Comparison of ENCODE assay signal across 10 mouse cellular contexts in the genomic region with DNA sequence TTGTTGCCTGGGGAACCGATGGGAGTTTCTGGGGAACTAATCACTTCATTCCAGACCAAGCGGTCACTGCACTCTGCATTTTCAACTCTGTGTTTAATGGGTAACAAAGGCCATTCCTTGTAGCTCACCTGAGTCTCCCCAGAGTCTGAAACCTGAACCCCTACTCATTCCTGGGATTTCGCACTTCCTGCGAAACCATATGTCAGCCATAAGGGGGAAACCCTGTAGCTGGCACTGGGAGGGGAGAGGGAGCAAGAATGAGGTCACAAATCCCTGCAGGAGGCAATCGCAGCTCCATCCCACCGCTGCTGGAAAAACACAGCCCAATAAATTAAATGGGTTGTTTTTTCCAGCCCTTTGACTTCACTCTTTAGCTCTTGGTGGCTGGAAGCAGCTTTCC. TPM values are rescaled to one million over a fixed set of nuclear protein-coding genes. Genes with fewer than 3 reads are reported as not detected.
DNase-seq lines count a peak whose midpoint lies in the region; ATAC-seq and TF ChIP-seq lines count a peak whose summit lies in the region.
"Had no signal": no experiment of that assay in that cellular context is flagged by ENCODE, and none has a peak within 500 bp of the region (broad histone marks: within the 10 kb centered on the region; RNA-seq: fewer than 3 reads in every experiment).

No protein-coding gene starts in this region.

- TF ChIP-seq CTCF in lung, embryonic 14.5 days (IDR thresholded peaks at IDR 0.05; ENCODE audit: low read depth): 0 out of 2 replicates have a peak, but pooled peaks have one; percentile 15
- no peak for TF ChIP-seq CTCF in small intestine, adult 2 months (IDR thresholded peaks at IDR 0.05; ENCODE audit: extremely low read depth, insufficient read length, insufficient replicate concordance, low read depth, low read length)

- no peak for ATAC-seq in lung, embryonic 14.5 days (ENCODE audit: insufficient read depth)

- H3K4me3 ChIP-seq in lung, embryonic 14.5 days (ENCODE audit: low read depth, low read length): no peak overlapping the region
- no peak overlapping the region for H3K4me3 ChIP-seq in small intestine, adult 2 months (ENCODE audit: low read depth, low read length)

- WGBS in lung, embryonic 14.5 days: 30% methylated on average over 6 of the region's 6 CpGs
- 15% methylated on average over 6 of the region's 6 CpGs for WGBS in small intestine, adult 2 months

- no peaks in the 10 kb centered on the region for H3K27me3 ChIP-seq in lung, embryonic 14.5 days (ENCODE audit: insufficient read depth, low read length)
- H3K27me3 ChIP-seq in small intestine, adult 2 months (ENCODE audit: control insufficient read depth, insufficient read depth, low read length): no peaks in the 10 kb centered on the region

- H3K27ac ChIP-seq in lung, embryonic 14.5 days (ENCODE audit: low read depth): peak overlapping the region; percentile 66; the same call in 1 of the 2 replicates
- peak overlapping the region; percentile 82 for H3K27ac ChIP-seq in small intestine, adult 2 months (ENCODE audit: insufficient read depth, low read depth, low read length)

- intact Hi-C loops in left cerebral cortex, postnatal 14 days (cut with DNase I): no loop called here

- H3K9me3 ChIP-seq in lung, embryonic 14.5 days (ENCODE audit: low read depth, low read length): no peaks in the 10 kb centered on the region; the same call in 1 of the 2 replicates

- H3K9ac ChIP-seq in lung, embryonic 14.5 days: no peak overlapping the region

- no peak for TF ChIP-seq POLR2A in small intestine, adult 2 months (IDR thresholded peaks at IDR 0.05; ENCODE audit: low read depth, low read length)

- no peak overlapping the region for H3K4me2 ChIP-seq in lung, embryonic 14.5 days

- peaks cover 45% of the 10 kb centered on the region for H3K4me1 ChIP-seq in lung, embryonic 14.5 days (ENCODE audit: insufficient read depth)
- H3K4me1 ChIP-seq in small intestine, adult 2 months (ENCODE audit: control insufficient read depth, insufficient read depth, insufficient read length, low read length): peaks cover 33% of the 10 kb centered on the region

- DNase-seq in lung, embryonic 14.5 days: no peak
- DNase-seq in lung, postnatal 4 days: no peak
- DNase-seq in embryo, embryonic 11 days: peak; percentile 77
- DNase-seq in kidney, adult 9 months: peak; percentile 71
- no peak for DNase-seq in left cerebral cortex, postnatal 14 days (ENCODE audit: low spot score in 2 of 2)
- DNase-seq in testis, postnatal 14 days (ENCODE audit: low spot score): no peak
- DNase-seq in layer of hippocampus, adult 9-11 months: no peak
- DNase-seq: adrenal gland, adult 2 months; heart, adult 18-20 months had no signal

- H3K36me3 ChIP-seq in lung, embryonic 14.5 days (ENCODE audit: insufficient read depth): no peaks in the 10 kb centered on the region
- H3K36me3 ChIP-seq in small intestine, adult 2 months (ENCODE audit: control insufficient read depth, insufficient read depth, low read length): no peaks in the 10 kb centered on the region

RNA-seq across cellular contexts. Expression of gene Xpnpep1, which starts 40.9 kb away (rescaled TPM):
- polyA plus RNA-seq in lung, embryonic 14.5 days (2014; fragmentation: Nextera tagmentation; extraction: Ambion mirVana): 196 and 200 TPM in 2 replicates
- polyA plus RNA-seq in small intestine, adult 2 months (2012; rRNA removed): 92.4 and 477 TPM in 2 replicates
- 10 to 100 TPM; 97.3 to 97.5 TPM for total RNA-seq in left cerebral cortex, postnatal 14 days (2021)

RNA-seq across cellular contexts. Expression of gene Add3, which starts 59.3 kb away (rescaled TPM):
- polyA plus RNA-seq in lung, embryonic 14.5 days (2014; fragmentation: Nextera tagmentation; extraction: Ambion mirVana): 119 and 123 TPM in 2 replicates
- polyA plus RNA-seq in small intestine, adult 2 months (2012; rRNA removed): 8.1 and 20.2 TPM in 2 replicates
- 100 to 1,000 TPM in 1 of 2 experiments, 10 to 100 TPM in 1; 89.0 to 102 TPM for total RNA-seq in left cerebral cortex, postnatal 14 days (2021)

Comparison
In these comparisons a context has a peak if more than half of its experiments do, and no peak if none do; other contexts are left out.
1. DNase-seq: peak in embryo, embryonic 11 days (single experiment) and kidney, adult 9 months (single experiment); none in lung, embryonic 14.5 days (single experiment), lung, postnatal 4 days (0 of 2), left cerebral cortex, postnatal 14 days (0 of 2), testis, postnatal 14 days (single experiment) and layer of hippocampus, adult 9-11 months (single experiment).